Mouse (Mus musculus) kidney, embryonic 14.5 days (tissue): ENCODE results near the gene Hivep3. TPM values are rescaled to one million over a fixed set of nuclear protein-coding genes. Genes with fewer than 3 reads are reported as not detected.

Experiments
- ATAC-seq: fragments of 200-750 bp; cut with Nextera tagmentation; 2 replicates; pipeline ENCODE4 v1.8.0; 2017; ENCODE audit warnings: moderate number of reproducible peaks, mild to moderate bottlenecking, moderate TSS enrichment, moderate library complexity; ENCODE audit not compliant: low FRiP score, low TSS enrichment
- H3K27ac ChIP-seq: fragments of 300-500 bp; sonication (generic); 2 replicates; pipeline ENCODE4 v1.5.1; 2014; ENCODE audit warnings: low read depth, mild to moderate bottlenecking, low read length, moderate library complexity, mixed read lengths
- H3K27me3 ChIP-seq: fragments of 300-500 bp; sonication (generic); 2 replicates; pipeline ENCODE4 v1.6.1; 2014; ENCODE audit warnings: mild to moderate bottlenecking, low read length; ENCODE audit not compliant: control insufficient read depth, insufficient read depth
- H3K36me3 ChIP-seq: fragments of 300-500 bp; sonication (generic); 2 replicates; pipeline ENCODE4 v1.6.1; 2014; ENCODE audit warnings: low read length, mixed read lengths; ENCODE audit not compliant: control insufficient read depth, insufficient read depth
- H3K4me1 ChIP-seq: fragments of 300-500 bp; sonication (generic); 2 replicates; pipeline ENCODE4 v1.6.1; 2014; ENCODE audit warnings: low read length, mixed read lengths; ENCODE audit not compliant: control insufficient read depth, insufficient read depth
- H3K4me2 ChIP-seq: fragments of 300-500 bp; sonication (generic); replicated peaks from 2 replicates; pipeline ENCODE4 v1.6.1; 2014; ENCODE audit warnings: low read depth, mild to moderate bottlenecking, low read length
- H3K4me3 ChIP-seq: fragments of 300-500 bp; sonication (generic); 2 replicates; pipeline ENCODE4 v1.5.1; 2014; ENCODE audit warnings: mild to moderate bottlenecking, low read length
- H3K9ac ChIP-seq: fragments of 300-500 bp; sonication (generic); 2 replicates; pipeline ENCODE4 v1.6.1; 2014; ENCODE audit warnings: low read depth, mild to moderate bottlenecking, low read length, moderate library complexity
- H3K9me3 ChIP-seq: fragments of 300-500 bp; sonication (generic); 2 replicates; pipeline ENCODE4 v1.6.1; 2016; ENCODE audit warnings: low read length; ENCODE audit not compliant: control insufficient read depth
- WGBS: fragments of 180-500 bp; shearing (Covaris S2); extraction: QIAGEN DNeasy Blood & Tissue Kit; methylation state at CpG from one replicate; pipeline ENCODE4 v1.1.7; 2014; 5-methylcytosine and 5-hydroxymethylcytosine counted together
- polyA plus RNA-seq: library from polyadenylated mRNA; unstranded; fragments of >200 nt; fragmentation: Nextera tagmentation; extraction: Ambion mirVana; gene quantifications from 2 replicates; pipeline ENCODE4 v1.2.1, GENCODE M21; 2014

The Hivep3 gene
- polyA plus RNA-seq, 1 experiment from 2014 or later: 6.3 TPM

DNA sequence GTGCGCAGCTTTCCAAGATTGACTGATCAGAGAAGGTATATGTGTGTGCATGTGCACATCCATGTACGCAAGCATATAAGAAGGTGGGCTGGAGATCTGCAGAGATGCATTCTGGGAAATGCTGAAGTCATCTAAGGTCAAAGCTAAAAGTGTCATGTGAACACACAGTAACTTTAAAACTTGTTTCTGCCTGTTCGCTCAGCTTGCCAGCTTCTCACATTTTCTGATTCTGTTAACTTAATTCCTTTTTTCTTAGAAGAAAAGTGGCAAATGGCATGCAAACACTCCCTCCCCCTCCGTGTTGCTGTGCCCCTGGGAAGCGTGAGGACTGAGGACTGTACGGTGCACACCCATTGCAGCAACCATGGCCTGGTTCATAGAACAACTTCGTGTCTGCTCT lies 308.9 kb downstream of the Hivep3 start:
- Histone ChIP-seq H3K9me3 (no peaks in the 10 kb centered on the region), H3K4me3 (no peak overlapping the region), H3K27ac (no peak overlapping the region), H3K27me3 (no peaks in the 10 kb centered on the region), H3K4me2 (no peak overlapping the region), H3K4me1 (no peaks in the 10 kb centered on the region), H3K9ac (no peak overlapping the region), H3K36me3 (no peaks in the 10 kb centered on the region)
- 84% methylated on average over 7 of the region's 7 CpGs for WGBS
- no peak for ATAC-seq

- H3K4me1 ChIP-seq: no peaks in the 10 kb centered on the region
- no peaks in the 10 kb centered on the region for H3K9me3 ChIP-seq
- H3K4me3 ChIP-seq: no peak overlapping the region
- WGBS: 85% methylated on average over 5 of the region's 5 CpGs
- no peak overlapping the region for H3K27ac ChIP-seq
- no peak for ATAC-seq
- H3K27me3 ChIP-seq: no peaks in the 10 kb centered on the region
- no peaks in the 10 kb centered on the region for H3K36me3 ChIP-seq
- H3K9ac ChIP-seq: no peak overlapping the region
- H3K4me2 ChIP-seq: no peak overlapping the region
Measured at GRCm38 (mm10) chr4:120044612-120045011, 311.0 kb downstream of the Hivep3 start.

GRCm38 (mm10) chr4:120045131-120045537 lies 311.6 kb downstream of the Hivep3 start:
- Histone ChIP-seq H3K36me3 (no peaks in the 10 kb centered on the region), H3K4me3 (no peak overlapping the region), H3K9ac (no peak overlapping the region), H3K27ac (no peak overlapping the region), H3K4me2 (no peak overlapping the region), H3K4me1 (no peaks in the 10 kb centered on the region), H3K27me3 (no peaks in the 10 kb centered on the region), H3K9me3 (no peaks in the 10 kb centered on the region)
- ATAC-seq: no peak
- 69% methylated on average over 5 of the region's 5 CpGs for WGBS

DNA sequence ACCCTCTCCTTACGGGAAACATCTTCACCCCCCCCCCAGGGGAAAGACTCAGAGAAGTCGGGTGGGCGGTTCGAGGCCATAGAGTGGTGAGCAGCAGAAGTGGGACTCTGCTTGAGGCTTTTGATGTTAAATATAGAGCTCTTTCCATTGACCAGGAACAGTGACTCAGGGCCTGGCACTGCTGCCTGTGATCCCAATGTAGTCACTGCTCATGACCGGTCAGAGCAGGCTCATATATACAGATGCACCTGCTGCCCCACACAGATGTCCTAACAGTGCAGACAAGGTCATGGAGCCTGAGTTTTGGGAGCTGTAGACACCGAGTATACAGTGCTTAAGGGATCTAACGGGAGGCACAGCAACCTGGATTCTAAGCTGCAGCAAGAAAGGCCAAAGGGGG lies 312.3 kb downstream of the Hivep3 start:
- H3K4me2 ChIP-seq: no peak overlapping the region
- H3K4me3 ChIP-seq: no peak overlapping the region
- WGBS: 85% methylated on average over 7 of the region's 7 CpGs
- H3K27ac ChIP-seq: no peak overlapping the region
- no peaks in the 10 kb centered on the region for H3K36me3 ChIP-seq
- ATAC-seq: no peak
- no peaks in the 10 kb centered on the region for H3K9me3 ChIP-seq
- H3K27me3 ChIP-seq: no peaks in the 10 kb centered on the region
- H3K4me1 ChIP-seq: no peaks in the 10 kb centered on the region
- no peak overlapping the region for H3K9ac ChIP-seq

DNA sequence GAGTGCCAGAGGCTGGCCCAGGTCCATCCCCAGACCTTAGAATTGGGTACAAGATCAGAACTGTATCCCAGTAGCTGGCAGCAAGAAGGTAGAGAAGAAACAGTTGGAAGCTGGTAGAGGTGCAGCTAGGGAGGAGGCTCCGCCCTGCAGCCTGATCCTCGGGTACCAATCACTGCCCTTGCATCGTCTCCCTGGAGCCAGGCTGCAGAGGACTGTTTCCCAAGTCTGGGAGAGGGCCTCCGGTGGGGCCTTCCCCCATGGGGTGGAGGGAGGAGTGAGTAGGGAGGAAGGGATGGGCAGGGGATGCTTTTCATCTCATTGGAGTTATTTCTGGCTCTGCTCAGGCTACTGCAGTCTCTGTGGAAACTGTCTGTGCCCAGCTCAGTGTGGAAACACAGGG lies 313.5 kb downstream of the Hivep3 start:
- Histone ChIP-seq H3K27me3 (no peaks in the 10 kb centered on the region), H3K9me3 (no peaks in the 10 kb centered on the region), H3K4me3 (no peak overlapping the region), H3K36me3 (no peaks in the 10 kb centered on the region), H3K27ac (no peak overlapping the region), H3K4me1 (no peaks in the 10 kb centered on the region), H3K4me2 (no peak overlapping the region), H3K9ac (no peak overlapping the region)
- 31% methylated on average over 4 of the region's 4 CpGs for whole genome bisulfite sequencing
- ATAC-seq: no peak

DNA sequence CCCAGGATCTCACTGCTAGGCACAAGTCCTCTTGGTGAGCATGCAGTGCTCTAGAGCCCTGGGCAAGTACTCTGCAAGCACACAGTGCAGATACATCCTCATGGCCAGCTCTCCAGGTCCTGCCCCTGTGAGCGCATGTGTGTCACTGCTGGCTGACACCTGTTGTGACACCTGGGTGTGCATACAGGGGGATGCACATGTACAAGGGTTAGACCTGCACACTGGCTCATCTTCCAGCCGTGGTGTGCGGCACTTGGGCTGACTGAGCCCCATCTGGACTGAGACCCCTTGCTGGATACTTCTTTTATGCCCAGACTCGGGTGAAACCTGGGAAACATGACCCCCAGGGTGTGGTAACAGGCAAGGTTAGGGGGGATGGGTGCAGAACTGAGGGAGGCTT lies 314.7 kb downstream of the Hivep3 start:
- Histone ChIP-seq H3K36me3 (no peaks in the 10 kb centered on the region), H3K4me2 (no peak overlapping the region), H3K9ac (no peak overlapping the region), H3K27ac (no peak overlapping the region), H3K4me3 (no peak overlapping the region), H3K4me1 (no peaks in the 10 kb centered on the region), H3K27me3 (no peaks in the 10 kb centered on the region), H3K9me3 (no peaks in the 10 kb centered on the region)
- WGBS: 80% methylated on average over 4 of the region's 4 CpGs
- ATAC-seq: no peak

GRCm38 (mm10) chr4:120049857-120050256 lies 316.3 kb downstream of the Hivep3 start:
- Histone ChIP-seq H3K4me3 (no peak overlapping the region), H3K27me3 (no peaks in the 10 kb centered on the region), H3K4me2 (no peak overlapping the region), H3K9me3 (no peaks in the 10 kb centered on the region), H3K36me3 (no peaks in the 10 kb centered on the region), H3K27ac (no peak overlapping the region), H3K9ac (no peak overlapping the region), H3K4me1 (no peaks in the 10 kb centered on the region)
- 80% methylated on average over 3 of the region's 3 CpGs for WGBS
- no peak for ATAC-seq

DNA sequence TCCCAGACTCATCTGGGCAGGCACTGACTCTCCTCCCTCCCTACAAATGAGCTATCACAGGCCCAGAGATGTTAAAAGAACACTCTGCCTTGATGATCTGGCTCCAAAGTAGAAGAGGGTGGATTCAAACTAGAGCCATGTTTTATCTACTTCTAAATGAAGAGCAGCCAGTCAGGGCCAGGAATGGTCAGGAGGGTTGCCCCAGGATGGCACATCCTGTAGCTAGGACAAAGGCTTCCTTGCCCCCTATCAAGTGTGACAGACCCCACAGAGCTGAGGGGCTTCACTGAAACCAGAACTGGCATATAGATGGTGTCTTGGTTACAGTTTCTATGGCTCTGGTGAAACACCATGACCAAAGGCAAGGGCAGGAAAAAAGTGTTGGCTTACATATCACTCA lies 318.9 kb downstream of the Hivep3 start:
- H3K36me3 ChIP-seq: no peaks in the 10 kb centered on the region
- H3K4me3 ChIP-seq: no peak overlapping the region
- H3K9ac ChIP-seq: no peak overlapping the region
- H3K27ac ChIP-seq: no peak overlapping the region
- H3K4me2 ChIP-seq: no peak overlapping the region
- ATAC-seq: no peak
- H3K27me3 ChIP-seq: no peaks in the 10 kb centered on the region
- no peaks in the 10 kb centered on the region for H3K9me3 ChIP-seq
- H3K4me1 ChIP-seq: no peaks in the 10 kb centered on the region

GRCm38 (mm10) chr4:120053026-120054005 lies 319.7 kb downstream of the Hivep3 start:
- no peak for ATAC-seq
- Histone ChIP-seq H3K9me3 (no peaks in the 10 kb centered on the region), H3K4me3 (no peak overlapping the region), H3K27ac (no peak overlapping the region), H3K4me1 (no peaks in the 10 kb centered on the region), H3K27me3 (no peaks in the 10 kb centered on the region), H3K9ac (no peak overlapping the region), H3K4me2 (no peak overlapping the region), H3K36me3 (no peaks in the 10 kb centered on the region)
- WGBS: 87% methylated on average over 11 of the region's 11 CpGs
